Mouse (Mus musculus) hindbrain, embryonic 10.5 days (tissue): ENCODE data around the gene Rbm15b. TPM values are rescaled to one million over a fixed set of nuclear protein-coding genes. Genes with fewer than 3 reads are reported as not detected.

Source experiments
- DNase-seq: peaks from one replicate; pipeline ENCODE4 v3.0.0-alpha.2; 2017; ENCODE audit warnings: low spot score
- H3K27ac ChIP-seq: fragments of 300-500 bp; sonication (generic); 2 replicates; pipeline ENCODE4 v1.5.1; 2016; ENCODE audit warnings: mild to moderate bottlenecking, moderate library complexity
- H3K27me3 ChIP-seq: fragments of 300-500 bp; sonication (generic); 2 replicates; pipeline ENCODE4 v1.6.1; 2016; ENCODE audit warnings: mild to moderate bottlenecking; ENCODE audit not compliant: poor library complexity, insufficient read depth, severe bottlenecking
- H3K36me3 ChIP-seq: fragments of 300-500 bp; sonication (generic); 2 replicates; pipeline ENCODE4 v1.6.1; 2016; ENCODE audit warnings: mild to moderate bottlenecking, moderate library complexity
- H3K4me1 ChIP-seq: fragments of 300-500 bp; sonication (generic); replicated peaks from 2 replicates; pipeline ENCODE4 v1.6.1; 2016; ENCODE audit warnings: mild to moderate bottlenecking
- H3K4me3 ChIP-seq: fragments of 300-500 bp; sonication (generic); 2 replicates; pipeline ENCODE4 v1.5.1; 2016; ENCODE audit warnings: mild to moderate bottlenecking, moderate library complexity
- H3K9me3 ChIP-seq: fragments of 300-500 bp; sonication (generic); 2 replicates; pipeline ENCODE4 v1.6.1; 2016; ENCODE audit warnings: mild to moderate bottlenecking, moderate library complexity
- WGBS: fragments of 180-500 bp; shearing (Covaris S2); methylation state at CpG from one replicate; pipeline ENCODE4 v1.1.7; 2016; 5-methylcytosine and 5-hydroxymethylcytosine counted together
- polyA plus RNA-seq: library from polyadenylated mRNA; unstranded; fragments of >200 nt; fragmentation: Nextera tagmentation; extraction: Ambion mirVana; gene quantifications from 2 replicates; pipeline ENCODE4 v1.2.1, GENCODE M21; 2016

The Rbm15b gene
- polyA plus RNA-seq, result 17.1 and 23.8 TPM in 2 replicates

DNA sequence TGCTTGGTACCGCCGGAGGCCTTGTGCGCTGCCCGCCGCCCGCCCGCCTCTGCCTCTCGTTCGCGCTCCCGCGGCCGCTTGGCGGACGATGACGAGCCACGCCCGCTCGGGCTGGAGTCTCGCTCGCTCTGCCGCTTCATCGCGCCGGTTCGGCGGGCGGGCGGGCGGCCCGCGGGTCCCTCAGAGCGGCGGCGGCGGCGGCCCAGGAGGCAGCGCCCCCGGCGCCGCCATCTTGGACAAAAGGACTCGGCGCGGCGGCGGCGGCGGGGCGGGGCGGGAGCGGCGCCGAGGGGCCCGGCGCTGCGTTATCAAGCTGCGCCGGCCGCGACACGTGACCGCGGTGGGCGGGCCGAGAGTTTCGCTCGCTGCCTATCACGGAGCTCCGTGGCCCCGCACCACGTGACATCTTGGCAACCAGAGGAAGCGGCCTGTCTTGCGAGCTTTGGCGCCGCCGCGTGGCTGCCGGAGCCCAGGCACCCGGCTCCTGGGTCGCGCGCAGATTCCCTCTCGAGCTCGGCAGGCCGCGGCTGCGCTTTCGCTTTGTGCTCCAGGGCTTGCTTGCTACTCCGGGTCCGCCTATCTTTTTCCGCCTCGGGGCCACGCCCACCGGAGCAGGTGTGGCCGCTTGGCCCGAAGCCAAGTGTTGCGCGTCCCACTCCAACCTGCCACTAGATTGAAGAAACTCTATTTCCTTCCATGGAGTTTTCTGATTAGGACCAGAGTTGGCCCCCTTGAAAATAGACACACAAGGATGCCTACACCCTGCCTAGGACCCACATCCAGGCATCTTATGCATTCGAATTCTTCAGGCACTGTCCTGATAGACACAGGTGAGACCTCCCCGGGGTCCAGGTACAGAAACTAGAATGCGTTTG lies at the start of gene Rbm15b:
Gene Rbm15b, minus strand, starts transcription at position 601 of the 875 bp plus-strand sequence.
- Histone ChIP-seq H3K9me3 (no peaks in the 10 kb centered on the region), H3K4me1 (peaks cover 83% of the 10 kb centered on the region), H3K27ac (peak within 1 kb of the TSS; percentile 99), H3K27me3 (no peaks in the 10 kb centered on the region), H3K36me3 (peaks cover 75% of the 10 kb centered on the region), H3K4me3 (peak within 1 kb of the TSS; percentile 97)
- peak; percentile 99 for DNase-seq
- 3% methylated on average over 101 of the region's 101 CpGs for WGBS

DNA sequence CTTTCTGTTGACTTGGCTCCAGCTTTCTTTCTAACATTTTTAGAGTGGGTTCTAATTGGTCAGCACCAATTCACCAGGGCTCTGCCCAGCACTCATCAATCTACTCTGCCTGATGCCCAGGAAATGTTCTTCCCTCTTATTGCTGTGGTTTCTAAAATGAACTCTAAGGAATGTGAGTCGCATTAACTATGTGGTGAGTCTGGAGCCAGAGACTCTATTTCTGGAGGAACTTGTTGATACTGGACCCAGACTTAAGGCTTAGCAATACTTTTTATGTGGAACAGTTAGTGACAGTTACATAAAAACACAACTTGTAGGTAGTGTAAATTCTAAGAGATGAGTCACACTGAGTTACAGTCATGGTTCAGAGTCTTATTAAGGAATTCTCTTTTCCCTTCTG lies 47.8 kb upstream of the Rbm15b start:
- DNase-seq, result no peak
- H3K27me3 ChIP-seq, result no peaks in the 10 kb centered on the region

DNA sequence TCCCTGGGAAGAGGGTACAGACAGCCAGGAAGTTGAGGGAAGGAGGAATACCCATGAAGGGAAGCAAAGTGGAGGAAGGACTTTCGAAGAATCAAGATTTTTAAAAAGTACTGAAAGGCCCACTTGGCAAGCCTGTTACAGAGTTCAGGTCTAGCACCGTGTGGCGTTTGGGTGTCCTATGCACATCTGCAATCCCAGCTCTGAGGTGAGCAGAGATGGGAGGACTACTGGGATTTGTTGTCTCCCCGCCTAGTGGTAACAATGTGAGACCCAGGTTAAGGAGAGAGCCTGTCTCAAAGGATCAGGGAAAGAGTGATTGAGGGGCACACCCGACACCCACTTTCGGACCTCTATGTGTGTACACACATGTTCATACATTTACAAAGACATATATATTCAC lies 27.6 kb upstream of the Rbm15b start:
- DNase-seq, result no peak
- H3K27ac ChIP-seq, result no peak overlapping the region
- H3K36me3 ChIP-seq, result no peaks in the 10 kb centered on the region
- H3K4me3 ChIP-seq, result no peak overlapping the region
- H3K9me3 ChIP-seq, result no peaks in the 10 kb centered on the region
- 90% methylated on average over 6 of the region's 6 CpGs for WGBS
- no peaks in the 10 kb centered on the region for H3K27me3 ChIP-seq
- H3K4me1 ChIP-seq, result no peaks in the 10 kb centered on the region

More for the DNA sequence above, 47.8 kb upstream of the Rbm15b start:
- Histone ChIP-seq H3K27ac (no peak overlapping the region), H3K4me1 (no peaks in the 10 kb centered on the region), H3K9me3 (no peaks in the 10 kb centered on the region), H3K36me3 (peaks cover 7% of the 10 kb centered on the region; the same call in 1 of the 2 replicates), H3K4me3 (no peak overlapping the region)
- WGBS, result 97% methylated on average over 1 of the region's 1 CpGs

DNA sequence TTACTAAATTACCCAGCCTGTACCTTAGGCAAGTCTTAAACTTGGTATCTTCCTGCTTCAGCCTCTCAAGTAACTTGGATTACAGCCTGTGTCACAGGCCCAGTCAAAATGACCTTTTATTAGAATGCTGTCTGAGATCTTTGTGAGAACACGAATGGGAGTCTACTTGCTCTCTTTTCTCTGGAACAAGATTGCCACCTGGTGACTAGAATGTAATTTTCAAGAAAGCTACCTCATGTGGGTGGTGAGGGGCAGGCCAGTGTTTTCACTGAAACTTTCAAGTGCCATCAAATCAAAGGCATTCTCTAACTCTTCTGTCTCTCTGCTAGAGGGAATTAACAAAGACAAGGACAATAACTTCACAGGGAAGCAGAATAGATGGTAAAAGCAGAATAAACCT lies 26.5 kb upstream of the Rbm15b start:
- H3K9me3 ChIP-seq, result no peaks in the 10 kb centered on the region
- no peaks in the 10 kb centered on the region for H3K36me3 ChIP-seq
- H3K4me1 ChIP-seq, result no peaks in the 10 kb centered on the region
- 26% methylated on average over 1 of the region's 1 CpGs for WGBS
- no peak overlapping the region for H3K27ac ChIP-seq
- no peaks in the 10 kb centered on the region for H3K27me3 ChIP-seq
- no peak for DNase-seq
- H3K4me3 ChIP-seq, result no peak overlapping the region

DNA sequence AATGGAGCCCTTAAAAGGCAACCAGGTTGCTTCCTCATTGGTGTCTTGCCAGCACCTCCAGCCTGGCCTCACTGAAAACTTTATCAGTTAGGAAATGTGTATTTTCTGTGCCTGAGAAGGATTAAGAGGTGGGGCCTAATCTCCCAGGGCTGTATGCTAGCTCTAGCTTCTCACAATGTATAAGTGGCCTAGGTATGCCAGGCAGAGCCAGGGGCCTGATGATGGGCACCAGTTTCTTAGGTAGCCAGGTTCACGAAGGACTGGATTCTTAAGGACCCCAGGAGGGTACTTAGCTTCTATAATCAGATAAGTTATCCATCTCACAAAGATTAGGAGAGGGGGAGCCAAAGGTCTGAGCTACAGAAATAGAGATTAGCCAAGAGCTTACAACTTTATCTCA lies 24.4 kb upstream of the Rbm15b start:
- 71% methylated on average over 1 of the region's 1 CpGs for WGBS
- DNase-seq, result no peak
- no peaks in the 10 kb centered on the region for H3K9me3 ChIP-seq
- no peaks in the 10 kb centered on the region for H3K4me1 ChIP-seq
- H3K27me3 ChIP-seq, result no peaks in the 10 kb centered on the region
- no peaks in the 10 kb centered on the region; the same call in 1 of the 2 replicates for H3K36me3 ChIP-seq
- no peak overlapping the region for H3K27ac ChIP-seq
- no peak overlapping the region for H3K4me3 ChIP-seq

DNA sequence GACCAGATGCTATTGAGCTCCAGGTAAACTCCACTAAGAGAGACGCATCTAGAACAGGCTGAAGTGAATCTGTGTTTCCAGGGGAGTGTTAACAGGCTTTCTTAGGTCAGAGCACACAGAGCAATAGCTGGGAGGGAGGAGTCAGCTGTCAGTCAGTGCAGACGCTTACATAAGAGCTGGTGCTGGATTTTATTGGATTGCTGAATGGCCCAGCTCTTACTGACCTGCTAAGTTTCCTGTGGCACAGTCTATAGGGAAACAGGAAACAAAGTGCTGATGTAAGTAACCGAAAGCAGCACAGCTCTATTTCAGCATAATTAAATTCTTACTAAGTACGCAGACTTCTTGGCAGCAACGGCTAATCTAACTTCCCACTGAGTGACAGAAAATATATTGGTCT lies 21.5 kb upstream of the Rbm15b start:
- Histone ChIP-seq H3K27me3 (no peaks in the 10 kb centered on the region), H3K9me3 (no peaks in the 10 kb centered on the region), H3K36me3 (no peaks in the 10 kb centered on the region; the same call in 1 of the 2 replicates), H3K4me3 (no peak overlapping the region), H3K27ac (no peak overlapping the region), H3K4me1 (no peaks in the 10 kb centered on the region)
- DNase-seq, result no peak
- WGBS, result 61% methylated on average over 5 of the region's 5 CpGs

DNA sequence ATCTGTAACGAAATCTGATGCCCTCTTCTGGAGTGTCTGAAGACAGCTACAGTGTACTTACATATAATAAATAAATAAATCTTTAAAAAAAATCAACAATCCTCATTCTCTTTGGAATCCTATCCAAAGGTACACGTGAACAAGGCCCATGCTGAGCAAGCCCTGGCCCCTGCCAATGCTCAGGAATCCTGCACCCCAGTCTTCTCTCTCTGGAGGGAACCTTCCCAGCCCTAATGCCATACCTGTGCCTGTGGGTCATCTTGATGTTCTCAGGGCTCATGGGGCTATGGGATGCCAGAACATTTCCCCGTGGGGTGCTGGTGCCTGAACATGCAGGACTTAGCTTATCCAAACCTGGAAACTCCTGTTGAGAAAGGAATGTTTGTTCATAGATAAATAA lies 20.9 kb upstream of the Rbm15b start:
- 81% methylated on average over 3 of the region's 3 CpGs for WGBS
- Histone ChIP-seq H3K9me3 (no peaks in the 10 kb centered on the region), H3K4me3 (no peak overlapping the region), H3K27me3 (no peaks in the 10 kb centered on the region), H3K27ac (no peak overlapping the region), H3K4me1 (no peaks in the 10 kb centered on the region), H3K36me3 (no peaks in the 10 kb centered on the region; the same call in 1 of the 2 replicates)
- DNase-seq, result no peak

DNA sequence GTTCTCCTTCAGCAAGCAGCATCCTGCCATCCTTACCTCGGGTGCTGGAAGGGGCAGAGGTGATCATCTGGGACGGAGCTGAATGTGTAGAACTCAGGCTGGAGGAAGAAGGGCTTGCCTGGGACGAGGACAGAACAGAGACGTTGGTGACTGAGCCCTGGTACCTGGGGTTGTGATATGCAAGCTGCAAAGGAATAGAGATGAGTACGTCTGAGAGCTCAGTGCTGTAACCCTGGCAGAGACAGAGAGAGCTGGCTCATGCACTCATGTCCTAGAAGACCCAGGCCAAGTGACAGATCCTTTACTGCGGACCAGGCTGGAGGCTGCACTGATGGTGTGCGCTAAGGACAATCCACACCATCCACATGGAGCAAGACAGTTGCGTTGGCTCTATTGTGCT lies 19.4 kb upstream of the Rbm15b start:
- WGBS, result 91% methylated on average over 8 of the region's 8 CpGs
- Histone ChIP-seq H3K27ac (no peak overlapping the region), H3K4me1 (no peaks in the 10 kb centered on the region), H3K36me3 (no peaks in the 10 kb centered on the region; the same call in 1 of the 2 replicates), H3K4me3 (no peak overlapping the region), H3K27me3 (no peaks in the 10 kb centered on the region), H3K9me3 (no peaks in the 10 kb centered on the region)
- no peak for DNase-seq

DNA sequence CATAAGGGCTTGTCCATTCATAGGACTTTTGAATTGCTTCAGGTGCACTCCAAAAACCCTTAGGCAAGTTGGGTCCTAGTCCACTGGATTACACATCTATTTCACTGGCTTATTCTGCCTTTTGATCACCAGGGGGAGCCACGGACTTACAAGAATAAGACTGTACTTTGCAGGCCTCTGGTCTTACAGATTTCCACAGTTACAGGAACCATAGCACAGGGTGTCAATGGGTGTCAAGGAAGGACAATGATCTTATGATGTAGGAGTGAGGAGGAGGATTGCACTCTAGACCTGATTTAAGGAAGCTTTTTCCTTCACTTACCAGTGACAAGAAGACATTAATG lies 16.5 kb upstream of the Rbm15b start:
- no peaks in the 10 kb centered on the region for H3K4me1 ChIP-seq
- WGBS, result 23% methylated on average over 1 of the region's 1 CpGs
- H3K27ac ChIP-seq, result no peak overlapping the region
- no peak for DNase-seq
- no peaks in the 10 kb centered on the region for H3K9me3 ChIP-seq
- no peak overlapping the region for H3K4me3 ChIP-seq
- H3K36me3 ChIP-seq, result no peaks in the 10 kb centered on the region; the same call in 1 of the 2 replicates
- H3K27me3 ChIP-seq, result no peaks in the 10 kb centered on the region

DNA sequence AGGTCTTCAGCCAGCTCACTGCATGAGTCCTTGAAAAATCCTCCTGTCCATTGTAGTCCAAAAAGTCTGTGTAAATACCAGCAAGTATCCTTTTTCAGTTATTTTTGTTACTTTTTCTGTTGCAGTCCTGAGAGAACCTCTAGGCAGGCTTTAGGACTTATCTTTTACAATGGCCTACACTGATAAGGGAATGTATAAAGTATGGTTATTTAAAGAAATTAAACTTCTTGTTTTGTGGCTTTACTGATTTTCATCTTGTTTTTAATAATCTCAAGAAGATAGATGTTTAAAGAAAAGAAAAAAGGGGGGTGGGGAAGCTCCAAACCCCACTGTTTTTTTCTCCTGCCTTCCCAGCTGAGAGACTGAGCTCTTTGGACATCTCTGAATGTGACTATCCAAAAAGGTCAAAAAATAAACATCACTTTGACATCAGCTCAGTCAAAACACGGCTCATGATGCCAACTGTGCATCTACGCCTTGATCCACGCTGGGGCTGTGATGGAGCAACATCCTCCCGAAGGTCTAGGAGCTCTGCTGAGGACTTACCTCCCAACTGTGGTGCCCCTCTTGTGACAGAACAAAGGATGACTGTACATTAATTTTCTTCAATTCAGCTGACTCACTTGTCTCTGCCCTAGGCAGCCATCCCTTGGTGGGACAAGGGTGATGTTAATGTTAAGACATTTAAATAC lies 16.0 kb upstream of the Rbm15b start:
- no peak for DNase-seq
- no peak overlapping the region for H3K27ac ChIP-seq
- H3K36me3 ChIP-seq, result no peaks in the 10 kb centered on the region; the same call in 1 of the 2 replicates
- no peaks in the 10 kb centered on the region for H3K4me1 ChIP-seq
- no peak overlapping the region for H3K4me3 ChIP-seq
- H3K27me3 ChIP-seq, result no peaks in the 10 kb centered on the region
- 86% methylated on average over 4 of the region's 4 CpGs for WGBS
- no peaks in the 10 kb centered on the region for H3K9me3 ChIP-seq

DNA sequence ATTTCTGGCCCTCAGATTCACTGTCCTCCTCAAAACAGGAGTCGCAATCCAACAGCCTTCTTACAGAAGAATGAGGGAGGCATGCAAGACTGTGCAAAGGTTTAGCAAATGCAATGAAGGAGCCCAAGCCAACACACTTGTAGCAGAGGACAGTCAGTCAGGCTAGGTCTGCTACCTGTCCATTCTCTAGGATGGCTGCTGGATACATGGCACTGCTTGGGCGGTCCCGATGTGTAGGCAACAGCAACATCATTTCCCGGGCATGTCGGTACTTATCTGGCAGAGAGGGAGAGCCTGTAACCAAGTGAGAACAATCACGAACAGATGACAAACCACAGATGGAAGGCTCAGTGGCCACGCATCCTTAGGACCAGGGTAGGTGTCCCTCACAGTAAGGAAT lies 14.4 kb upstream of the Rbm15b start:
- Histone ChIP-seq H3K36me3 (peaks cover under 1% of the 10 kb centered on the region; the same call in 1 of the 2 replicates), H3K4me1 (no peaks in the 10 kb centered on the region), H3K9me3 (no peaks in the 10 kb centered on the region), H3K27me3 (no peaks in the 10 kb centered on the region), H3K27ac (no peak overlapping the region), H3K4me3 (no peak overlapping the region)
- no peak for DNase-seq
- WGBS, result 92% methylated on average over 7 of the region's 7 CpGs

DNA sequence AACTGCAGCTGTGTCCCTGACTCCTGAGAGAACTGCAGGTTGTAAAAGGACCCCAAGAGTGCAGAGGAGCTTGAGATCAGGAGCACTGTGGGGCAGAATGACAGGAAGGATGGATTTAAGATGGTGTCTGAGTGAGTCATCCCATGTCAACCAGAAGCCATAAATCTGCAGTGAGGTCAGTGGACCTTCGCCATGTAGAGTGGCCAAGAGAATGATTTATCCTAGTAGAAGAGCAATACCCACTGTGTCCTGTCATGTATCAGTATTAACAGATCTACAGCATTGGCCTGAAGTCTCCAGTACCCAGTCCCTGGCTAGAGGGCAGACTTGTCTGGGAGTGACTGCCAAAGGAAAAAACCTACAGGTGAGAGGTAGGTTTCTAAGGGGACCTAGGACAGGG lies 11.7 kb upstream of the Rbm15b start:
- no peak for DNase-seq
- 87% methylated on average over 1 of the region's 1 CpGs for WGBS
- no peaks in the 10 kb centered on the region for H3K4me1 ChIP-seq
- no peaks in the 10 kb centered on the region for H3K9me3 ChIP-seq
- H3K27me3 ChIP-seq, result no peaks in the 10 kb centered on the region
- no peak overlapping the region for H3K27ac ChIP-seq
- H3K36me3 ChIP-seq, result peaks cover 2% of the 10 kb centered on the region; the same call in 1 of the 2 replicates
- no peak overlapping the region for H3K4me3 ChIP-seq

DNA sequence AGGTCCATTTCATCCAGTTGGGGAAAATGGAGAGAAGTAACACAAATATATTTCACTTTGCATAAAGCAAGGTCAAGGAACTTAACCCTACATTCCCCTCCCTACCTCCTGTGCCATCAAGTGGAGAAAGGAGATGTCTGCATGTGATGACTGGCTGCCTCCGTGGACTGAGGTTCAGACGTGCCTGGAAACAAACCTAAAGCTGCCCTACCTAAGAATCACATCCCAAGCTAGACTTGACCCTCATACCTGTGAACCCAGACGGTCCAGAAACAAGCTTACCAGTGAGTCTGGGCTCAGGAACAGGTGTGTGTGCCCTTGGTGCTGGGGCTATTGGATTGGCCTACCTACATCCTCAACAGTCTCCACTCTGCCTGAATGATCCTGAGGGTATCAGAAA lies 6.1 kb upstream of the Rbm15b start:
- 45% methylated on average over 3 of the region's 3 CpGs for WGBS
- Histone ChIP-seq H3K4me1 (peaks cover 40% of the 10 kb centered on the region), H3K4me3 (peak overlapping the region; percentile 97), H3K9me3 (no peaks in the 10 kb centered on the region), H3K36me3 (peaks cover 28% of the 10 kb centered on the region), H3K27ac (peak overlapping the region; percentile 97; the same call in 1 of the 2 replicates), H3K27me3 (no peaks in the 10 kb centered on the region)
- DNase-seq, result no peak
